Mouse (Mus musculus): ENCODE data around the gene Cbr4. TPM values are rescaled to one million over a fixed set of nuclear protein-coding genes. Genes with fewer than 3 reads are reported as not detected.

The Cbr4 gene
- 35.1 and 40.2 TPM in 2 replicates for total RNA-seq (2012; rRNA removed)
- 59.1 and 66.3 TPM in 2 replicates for total RNA-seq (2014; rRNA removed)
- 37.0 and 43.1 TPM in 2 replicates for polyA plus RNA-seq (2012; ENCODE audit: insufficient read length, low read depth)

DNA sequence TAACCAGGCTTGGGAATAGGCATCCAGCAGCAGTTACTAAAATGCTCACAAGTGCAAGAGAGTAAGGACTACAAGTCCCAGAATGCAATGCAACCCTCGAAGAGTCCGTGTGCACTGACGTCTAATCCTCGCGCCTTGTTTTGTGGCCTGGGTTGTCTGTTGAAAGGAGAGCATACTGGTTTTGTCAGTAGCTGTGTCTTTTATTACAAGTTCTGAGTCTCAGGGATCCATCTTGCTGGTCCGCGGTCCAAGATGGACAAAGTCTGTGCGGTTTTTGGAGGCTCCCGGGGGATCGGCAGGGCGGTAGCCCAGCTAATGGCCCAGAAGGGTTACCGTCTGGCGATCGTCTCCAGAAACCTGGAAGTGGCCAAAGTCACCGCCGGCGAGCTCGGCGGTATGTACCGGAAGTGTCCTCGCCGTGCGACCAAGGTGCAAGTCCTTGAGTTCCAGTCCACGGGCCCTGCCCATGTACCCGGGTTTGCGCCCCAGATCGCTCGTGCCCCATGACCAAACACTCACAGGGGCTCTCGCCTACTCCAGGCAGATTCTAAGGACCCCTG, at the start of gene Cbr4:
TSS of gene Cbr4 (plus strand) at position 138 of the 560 bp plus-strand sequence.
- in situ Hi-C loops (cut with MboI; ENCODE audit: low pct_ligation_motif_present, low pct_unique_long_range_greater_than_20kb, low sequenced_read_pairs): no loop called here

GRCm38 (mm10) chr8:61442988-61443387, 44.5 kb upstream of the Cbr4 start:
- DNase-seq (ENCODE audit: extremely low read depth): no peak
- H3K9me3 ChIP-seq (replicated peaks; ENCODE audit: low read length): peaks cover 18% of the 10 kb centered on the region
- no peak overlapping the region for H3K27ac ChIP-seq (ENCODE audit: insufficient read depth, low read depth)
- H3K9ac ChIP-seq (ENCODE audit: insufficient read depth, low read depth): no peak overlapping the region
- H3K36me3 ChIP-seq (replicated peaks in 1 of 2; ENCODE audit: control insufficient read depth in 1 of 2, insufficient read depth in 1 of 2, low read length in 1 of 2): no peaks in the 10 kb centered on the region
- dilution Hi-C loops (cut with MboI; ENCODE audit: extremely low pct_ligation_motif_present, extremely low pct_unique_long_range_greater_than_20kb, low sequenced_read_pairs): no loop called here
- H3K4me3 ChIP-seq (replicated peaks in 1 of 3; ENCODE audit: low read depth in 2 of 3, low read length in 2 of 3, poor library complexity in 1 of 3): no peak overlapping the region
- H3K79me2 ChIP-seq (replicated peaks; ENCODE audit: control insufficient read depth, extremely low read depth, insufficient read depth, poor library complexity, severe bottlenecking): no peaks in the 10 kb centered on the region
- H3K4me2 ChIP-seq (ENCODE audit: insufficient read depth, low read depth, poor library complexity, severe bottlenecking): no peak overlapping the region
- no peaks in the 10 kb centered on the region for H3K27me3 ChIP-seq (replicated peaks)
- no peaks in the 10 kb centered on the region for H3K4me1 ChIP-seq (ENCODE audit: control insufficient read depth in 1 of 2, insufficient read depth in 2 of 2)
- in situ Hi-C loops (cut with MboI; ENCODE audit: low pct_ligation_motif_present, low pct_unique_long_range_greater_than_20kb, low sequenced_read_pairs): no loop called here
- TF ChIP-seq TCF12 (IDR thresholded peaks at IDR 0.05; ENCODE audit: low read depth, low read length) (no peak), RAD21 (IDR thresholded peaks at IDR 0.05; ENCODE audit: low read depth, low read length) (no peak), USF2 (conservative IDR thresholded peaks at IDR 0.05; ENCODE audit: low read depth, low read length) (no peak), PAX5 (IDR thresholded peaks at IDR 0.05; ENCODE audit: low read length) (no peak), UBTF (IDR thresholded peaks at IDR 0.05; ENCODE audit: low read depth, low read length) (no peak), POLR2A (IDR thresholded peaks at IDR 0.05; ENCODE audit: low read depth, low read length) (no peak), JUND (conservative IDR thresholded peaks at IDR 0.05; ENCODE audit: low read depth, low read length) (no peak), HCFC1 (IDR thresholded peaks at IDR 0.05; ENCODE audit: low read depth, low read length) (no peak), RCOR1 (conservative IDR thresholded peaks at IDR 0.05; ENCODE audit: low read depth, low read length) (no peak), NRF1 (IDR thresholded peaks at IDR 0.05; ENCODE audit: low read depth, low read length) (no peak), SIN3A (IDR thresholded peaks at IDR 0.05; ENCODE audit: low read length) (no peak), ZMIZ1 (IDR thresholded peaks at IDR 0.05; ENCODE audit: low read depth, low read length) (no peak), ETS1 (conservative IDR thresholded peaks at IDR 0.05; ENCODE audit: low read depth, low read length) (no peak), KAT2A (IDR thresholded peaks at IDR 0.05; ENCODE audit: insufficient replicate concordance, low read length) (no peak)

More for the DNA sequence above, at the start of gene Cbr4:
- dilution Hi-C loops (cut with MboI; ENCODE audit: extremely low pct_ligation_motif_present, extremely low pct_unique_long_range_greater_than_20kb, low sequenced_read_pairs): no loop called here
- Histone ChIP-seq H3K27ac (ENCODE audit: insufficient read depth, low read depth) (peak within 1 kb of the TSS; percentile 41), H3K9ac (ENCODE audit: insufficient read depth, low read depth) (peak within 1 kb of the TSS; percentile 88), H3K27me3 (replicated peaks) (no peaks in the 10 kb centered on the region), H3K36me3 (replicated peaks in 1 of 2; ENCODE audit: control insufficient read depth in 1 of 2, insufficient read depth in 1 of 2, low read length in 1 of 2) (peaks cover 11 to 22% of the 10 kb centered on the region in 2 experiments), H3K4me2 (ENCODE audit: insufficient read depth, low read depth, poor library complexity, severe bottlenecking) (peak within 1 kb of the TSS; percentile 57), H3K4me3 (replicated peaks in 1 of 3; ENCODE audit: low read depth in 2 of 3, low read length in 2 of 3, poor library complexity in 1 of 3) (peak within 1 kb of the TSS; percentile 75 to 94 (median 83)), H3K4me1 (ENCODE audit: control insufficient read depth in 1 of 2, insufficient read depth in 2 of 2) (peaks cover 3 to 14% of the 10 kb centered on the region in 2 experiments; a peak in 3 of 4 replicates), H3K79me2 (replicated peaks; ENCODE audit: control insufficient read depth, extremely low read depth, insufficient read depth, poor library complexity, severe bottlenecking) (no peaks in the 10 kb centered on the region), H3K9me3 (replicated peaks; ENCODE audit: low read length) (no peaks in the 10 kb centered on the region)
- peak; percentile 94 for DNase-seq (ENCODE audit: extremely low read depth)
- TF ChIP-seq POLR2AphosphoS2 (IDR thresholded peaks at IDR 0.05; ENCODE audit: low read depth, low read length): peak; percentile 76; the same call in 1 of the 2 replicates
- no peak for TF ChIP-seq RAD21 (IDR thresholded peaks at IDR 0.05; ENCODE audit: low read depth, low read length)
- peak; percentile 85 for TF ChIP-seq POLR2A (IDR thresholded peaks at IDR 0.05; ENCODE audit: low read depth, low read length)
- TF ChIP-seq ZMIZ1 (IDR thresholded peaks at IDR 0.05; ENCODE audit: low read depth, low read length): peak; percentile 74; the same call in 1 of the 2 replicates
- TF ChIP-seq ZNF384 (IDR thresholded peaks at IDR 0.05; ENCODE audit: low read depth, low read length): no peak
- no peak for TF ChIP-seq PAX5 (IDR thresholded peaks at IDR 0.05; ENCODE audit: low read length)
- no peak for TF ChIP-seq E2F4 (IDR thresholded peaks at IDR 0.05; ENCODE audit: insufficient replicate concordance, low read depth, low read length)
- TF ChIP-seq HCFC1 (IDR thresholded peaks at IDR 0.05; ENCODE audit: low read depth, low read length): peak; percentile 100
- 0 out of 2 replicates have a peak, but pooled peaks have one; percentile 45 for TF ChIP-seq MYC (IDR thresholded peaks at IDR 0.05; ENCODE audit: low read depth, low read length)
- TF ChIP-seq EP300 (IDR thresholded peaks at IDR 0.05; ENCODE audit: low read length): no peak
- TF ChIP-seq BHLHE40 (IDR thresholded peaks at IDR 0.05; ENCODE audit: low read depth, low read length): 0 out of 2 replicates have a peak, but pooled peaks have one; percentile 9
- TF ChIP-seq UBTF (IDR thresholded peaks at IDR 0.05; ENCODE audit: low read depth, low read length): peak; percentile 73; the same call in 1 of the 2 replicates
- peak; percentile 80 for TF ChIP-seq CHD2 (IDR thresholded peaks at IDR 0.05; ENCODE audit: low read length)
- TF ChIP-seq CHD1 (IDR thresholded peaks at IDR 0.05; ENCODE audit: low read depth, low read length): no peak
- no peak for TF ChIP-seq ZKSCAN1 (IDR thresholded peaks at IDR 0.05; ENCODE audit: borderline replicate concordance, low read depth, low read length)
- TF ChIP-seq ZC3H11A (IDR thresholded peaks at IDR 0.05; ENCODE audit: low read depth, low read length): no peak
- peak; percentile 99 for TF ChIP-seq KAT2A (IDR thresholded peaks at IDR 0.05; ENCODE audit: insufficient replicate concordance, low read length)
- TF ChIP-seq NELFE (IDR thresholded peaks at IDR 0.05; ENCODE audit: low read depth, low read length): peak; percentile 93
- TF ChIP-seq CTCF (conservative IDR thresholded peaks at IDR 0.05 in 1 of 2, IDR thresholded peaks at IDR 0.05 in 1 of 2; ENCODE audit: low read depth in 2 of 2, low read length in 2 of 2): no peak
- no peak for TF ChIP-seq JUN (IDR thresholded peaks at IDR 0.05; ENCODE audit: insufficient read depth, low read depth, low read length)
- peak; percentile 47; the same call in 1 of the 2 replicates for TF ChIP-seq IRF4 (IDR thresholded peaks at IDR 0.05; ENCODE audit: low read depth, low read length)
- TF ChIP-seq NRF1 (IDR thresholded peaks at IDR 0.05; ENCODE audit: low read depth, low read length): peak; percentile 27; the same call in 1 of the 2 replicates
- no peak for TF ChIP-seq USF1 (IDR thresholded peaks at IDR 0.05; ENCODE audit: low read depth, low read length)
- TF ChIP-seq GABPA (IDR thresholded peaks at IDR 0.05; ENCODE audit: insufficient replicate concordance, low read depth, low read length): peak; percentile 76; the same call in 1 of the 2 replicates
- TF ChIP-seq RCOR1 (conservative IDR thresholded peaks at IDR 0.05; ENCODE audit: low read depth, low read length): no peak
- peak; percentile 32; the same call in 1 of the 2 replicates for TF ChIP-seq MAFK (IDR thresholded peaks at IDR 0.05; ENCODE audit: insufficient replicate concordance, low read length)
- peak; percentile 98 for TF ChIP-seq SIN3A (IDR thresholded peaks at IDR 0.05; ENCODE audit: low read length)
- 0 out of 2 replicates have a peak, but pooled peaks have one; percentile 70 for TF ChIP-seq MAX (IDR thresholded peaks at IDR 0.05; ENCODE audit: low read length)
- TF ChIP-seq ELF1 (IDR thresholded peaks at IDR 0.05; ENCODE audit: low read depth, low read length): peak; percentile 82
- peak; percentile 83 for TF ChIP-seq TBP (conservative IDR thresholded peaks at IDR 0.05; ENCODE audit: low read depth, low read length)
- TF ChIP-seq USF2 (conservative IDR thresholded peaks at IDR 0.05; ENCODE audit: low read depth, low read length): no peak
- peak; percentile 57; the same call in 1 of the 2 replicates for TF ChIP-seq TCF12 (IDR thresholded peaks at IDR 0.05; ENCODE audit: low read depth, low read length)
- 0 out of 2 replicates have a peak, but pooled peaks have one; percentile 40 for TF ChIP-seq JUND (conservative IDR thresholded peaks at IDR 0.05; ENCODE audit: low read depth, low read length)
- no peak for TF ChIP-seq MAZ (IDR thresholded peaks at IDR 0.05; ENCODE audit: low read depth, low read length)
- TF ChIP-seq MXI1 (IDR thresholded peaks at IDR 0.05; ENCODE audit: low read depth, low read length): peak; percentile 89
- no peak for TF ChIP-seq ETS1 (conservative IDR thresholded peaks at IDR 0.05; ENCODE audit: low read depth, low read length)
- peak; percentile 52; the same call in 1 of the 2 replicates for TF ChIP-seq MEF2A (IDR thresholded peaks at IDR 0.05; ENCODE audit: borderline replicate concordance, low read depth, low read length)
- TF ChIP-seq SMC3 (IDR thresholded peaks at IDR 0.05; ENCODE audit: low read depth, low read length): no peak

All from CH12.LX (cell line).